Mouse (Mus musculus) brown adipose tissue, adult 24 weeks (tissue): ENCODE data around the gene Tatdn2. TPM values are rescaled to one million over a fixed set of nuclear protein-coding genes. Genes with fewer than 3 reads are reported as not detected.
"Not testable (repeated sequence)": the region's sequence is repeated elsewhere in the genome, so short reads cannot be mapped to it uniquely, and the experiment has no call there.

Experiments
- H3K27ac ChIP-seq: fragments of 200-500 bp; replicated peaks from 2 replicates; pipeline ENCODE4 v1.5.1; 2012; ENCODE audit warnings: low read depth, mild to moderate bottlenecking, low read length
- H3K4me1 ChIP-seq: fragments of 200-500 bp; 2 replicates; pipeline ENCODE4 v1.6.1; 2012; ENCODE audit warnings: low read length, mixed read lengths; ENCODE audit not compliant: control insufficient read depth, insufficient read depth, insufficient read length
- H3K4me3 ChIP-seq: fragments of 200-500 bp; 2 replicates; pipeline ENCODE4 v1.5.1; 2012; ENCODE audit warnings: low read depth, mild to moderate bottlenecking, low read length, moderate library complexity; ENCODE audit not compliant: insufficient read depth
- polyA plus RNA-seq: library from polyadenylated mRNA; stranded (reverse); fragments of >200 nt; gene quantifications from 2 replicates; pipeline ENCODE4 v1.2.4, GENCODE M21; 2012; ENCODE audit not compliant: missing spikeins, insufficient read depth, insufficient read length

Tatdn2 gene
- polyA plus RNA-seq, 1 experiment = 18.0 TPM

DNA sequence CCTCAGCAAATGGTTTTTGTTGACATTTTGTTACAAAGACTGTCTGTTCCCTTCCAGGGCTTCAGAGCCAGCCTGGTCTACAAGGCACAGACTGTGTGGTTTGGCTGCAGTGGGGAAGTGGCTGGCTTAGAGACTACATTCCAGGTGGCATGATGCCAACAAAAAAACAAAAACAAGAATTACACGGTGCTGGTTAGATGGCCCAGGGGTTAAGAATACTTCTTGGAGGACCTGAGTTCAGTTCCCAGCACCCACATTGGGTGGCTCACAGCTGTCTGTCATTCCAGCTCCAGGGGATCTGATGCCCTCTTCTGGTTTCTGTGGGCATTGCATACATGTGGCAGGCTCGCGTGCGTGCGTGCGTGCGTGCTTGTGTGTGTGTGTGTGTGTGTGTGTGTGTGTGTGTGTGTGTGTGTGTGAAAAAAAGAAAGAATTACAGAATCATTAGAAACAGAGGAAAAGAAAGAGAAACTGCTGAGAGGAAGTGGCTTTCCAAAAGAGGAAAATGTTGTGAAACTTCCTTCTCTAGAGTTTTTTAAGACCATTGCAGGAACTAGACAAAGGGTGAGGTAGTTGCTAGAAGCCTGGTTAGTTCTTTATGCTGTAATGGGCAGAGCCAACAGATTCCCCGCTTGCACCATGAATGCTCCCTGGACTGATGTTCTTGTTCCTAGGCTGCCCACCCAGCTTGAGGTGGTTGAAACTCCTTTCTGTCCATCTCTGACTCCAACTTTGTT is 33.7 kb upstream of the Tatdn2 start:
- Histone ChIP-seq H3K4me3 (no peak overlapping the region), H3K27ac (peak overlapping the region; percentile 47), H3K4me1 (peaks cover 52% of the 10 kb centered on the region)

DNA sequence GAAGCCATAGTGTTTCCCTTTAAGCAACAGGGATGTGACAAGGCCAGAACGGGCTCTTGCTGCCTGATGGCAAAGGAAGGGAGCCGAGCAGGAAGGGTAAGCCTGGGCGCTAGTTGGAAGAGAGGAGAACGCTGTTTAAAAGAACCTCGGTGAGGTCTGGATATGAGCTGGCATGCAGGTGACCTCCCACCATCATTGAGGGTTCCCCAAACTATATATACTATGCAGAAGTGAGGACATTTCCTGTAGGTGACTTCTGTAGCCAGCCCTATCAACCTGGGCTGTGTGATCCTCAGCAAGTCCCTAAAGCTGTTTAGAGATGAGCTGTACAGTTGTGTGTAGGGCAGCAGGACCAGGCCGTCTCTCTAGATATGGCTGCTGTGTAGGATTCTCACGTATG is 32.5 kb upstream of the Tatdn2 start:
- Histone ChIP-seq H3K4me1 (peaks cover 47% of the 10 kb centered on the region), H3K4me3 (no peak overlapping the region), H3K27ac (no peak overlapping the region)

DNA sequence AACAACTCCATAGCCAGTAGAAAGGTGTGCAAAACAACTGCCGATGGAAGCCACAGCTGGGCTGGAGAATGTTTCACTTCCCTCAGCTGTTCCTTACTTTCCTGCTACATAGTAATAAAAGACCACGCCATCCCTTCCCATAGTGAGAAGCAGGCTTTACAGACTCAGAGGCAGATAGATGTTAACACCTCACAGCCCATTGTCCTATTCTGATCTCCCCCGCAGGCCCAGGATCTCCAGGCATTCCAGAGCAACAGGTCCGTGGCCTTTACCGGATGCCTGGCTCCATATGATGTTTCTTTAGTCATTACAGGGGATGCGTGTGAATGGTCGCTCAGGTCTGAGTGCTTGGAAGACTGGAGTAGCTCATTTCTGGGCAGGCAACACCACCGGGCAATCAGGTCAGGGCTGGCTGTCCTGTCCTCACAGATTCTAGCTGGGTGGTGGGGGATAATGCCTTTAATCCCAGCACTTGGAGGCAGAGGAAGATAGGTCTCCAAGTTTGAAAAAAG is 29.2 kb upstream of the Tatdn2 start:
- peaks cover 32% of the 10 kb centered on the region for H3K4me1 ChIP-seq
- H3K4me3 ChIP-seq = no peak overlapping the region
- H3K27ac ChIP-seq = peak overlapping the region; percentile 95

DNA sequence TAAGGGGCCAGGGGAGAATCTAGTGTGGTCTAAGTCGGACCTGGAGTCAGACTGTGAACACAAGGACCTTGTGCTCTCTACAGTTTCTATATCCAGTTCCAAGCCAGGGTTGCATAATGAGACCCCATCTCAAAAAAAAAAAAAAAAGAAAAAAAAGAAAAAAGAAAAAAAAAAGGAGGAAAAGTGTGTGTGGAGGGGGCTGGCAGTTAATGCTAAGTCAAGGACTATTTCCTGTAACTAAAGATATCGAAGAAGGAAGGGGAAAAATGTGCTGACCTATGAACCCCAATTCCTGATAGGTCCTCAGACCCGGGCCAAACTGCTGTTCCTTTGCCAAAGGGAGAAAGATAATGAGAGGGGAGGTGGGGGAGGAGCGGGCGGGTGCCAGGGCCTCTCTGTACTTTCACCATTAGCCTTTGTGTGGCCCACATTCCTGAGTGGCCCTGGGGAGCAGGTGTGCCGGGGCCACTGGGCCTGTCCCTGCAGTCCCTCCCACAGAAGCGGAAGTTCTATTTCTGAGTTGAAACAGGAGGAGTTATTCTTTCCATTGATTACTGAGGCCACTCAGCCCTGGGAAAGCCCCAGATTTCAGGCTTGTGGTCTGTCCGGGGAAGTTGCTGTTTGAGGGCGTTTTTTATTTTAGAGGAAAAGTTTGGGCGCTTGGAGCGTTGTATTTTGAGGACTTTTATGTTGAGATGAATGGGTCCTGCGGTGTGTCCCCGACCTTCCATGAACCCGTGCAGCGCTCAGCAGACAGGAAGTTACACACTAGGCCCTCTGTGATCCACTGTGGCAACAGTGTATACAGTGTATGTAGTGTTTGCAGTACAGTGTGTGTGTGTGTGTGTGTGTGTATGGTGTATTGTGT is 28.3 kb upstream of the Tatdn2 start:
- Histone ChIP-seq H3K4me3 (no peak overlapping the region), H3K4me1 (peaks cover 28% of the 10 kb centered on the region), H3K27ac (peak overlapping the region; percentile 95)

DNA sequence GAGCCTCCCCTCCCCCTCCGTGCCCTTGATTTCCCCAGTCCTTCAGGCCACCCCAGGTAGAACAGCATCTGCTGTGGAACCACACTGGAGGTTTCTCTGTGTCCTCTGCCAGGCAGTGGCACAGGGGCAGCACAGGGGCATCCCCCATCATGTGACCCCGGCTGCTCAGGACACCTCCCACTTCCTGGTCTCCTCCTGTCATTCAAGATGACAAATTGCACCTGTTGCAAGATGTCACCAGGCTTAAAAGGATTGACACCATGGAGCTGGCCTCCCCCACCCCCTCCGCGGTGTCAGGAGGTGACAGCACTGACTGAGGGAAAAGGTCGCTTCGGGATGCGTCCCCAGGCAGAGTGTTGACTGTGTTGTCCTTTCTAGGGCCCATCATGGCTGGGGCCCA is 27.0 kb upstream of the Tatdn2 start:
- Histone ChIP-seq H3K4me3 (no peak overlapping the region), H3K4me1 (peaks cover 28% of the 10 kb centered on the region), H3K27ac (peak overlapping the region; percentile 94)

DNA sequence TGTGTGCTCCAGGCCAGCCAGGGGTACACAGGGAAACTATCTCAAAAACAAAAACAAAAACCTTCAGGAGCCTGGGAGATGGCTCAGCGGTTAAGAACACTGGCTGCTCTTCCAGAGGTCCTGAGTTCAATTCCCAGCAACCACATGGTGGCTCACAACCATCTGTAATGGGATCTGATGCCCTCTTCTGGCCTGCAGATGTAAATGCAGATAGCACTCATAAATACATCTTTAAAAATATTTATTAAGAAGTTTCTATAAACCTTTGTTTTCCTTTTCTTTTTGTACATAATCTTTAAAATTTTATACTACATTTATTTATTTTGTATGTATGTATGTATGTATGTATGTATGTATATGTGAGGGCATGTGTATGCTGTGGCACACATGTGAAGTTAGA is 24.8 kb upstream of the Tatdn2 start:
- peaks cover 20% of the 10 kb centered on the region for H3K4me1 ChIP-seq
- H3K27ac ChIP-seq, H3K4me3 ChIP-seq: not testable (repeated sequence)

DNA sequence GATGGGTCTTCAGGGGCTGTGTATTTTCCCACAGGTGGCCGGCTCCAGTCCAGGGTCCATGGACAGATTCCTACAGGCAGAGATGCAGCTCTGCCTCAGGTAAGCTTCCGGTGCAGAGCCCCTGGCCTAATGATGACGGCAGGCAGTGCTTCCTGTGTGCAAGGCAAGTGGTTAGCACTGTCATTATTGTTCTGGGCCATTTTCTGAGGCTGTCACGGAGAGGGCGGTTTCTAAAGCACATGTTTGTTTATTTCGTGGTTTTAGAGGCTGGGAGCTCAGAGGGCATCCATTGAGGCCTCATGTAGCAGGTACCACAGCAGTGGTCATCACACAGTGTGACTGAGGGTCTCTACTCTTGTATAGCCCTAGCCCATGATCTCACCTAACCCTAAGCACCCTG is 23.9 kb upstream of the Tatdn2 start:
- H3K4me1 ChIP-seq = peaks cover 13% of the 10 kb centered on the region; the same call in 1 of the 2 replicates
- H3K27ac ChIP-seq = no peak overlapping the region
- no peak overlapping the region for H3K4me3 ChIP-seq

DNA sequence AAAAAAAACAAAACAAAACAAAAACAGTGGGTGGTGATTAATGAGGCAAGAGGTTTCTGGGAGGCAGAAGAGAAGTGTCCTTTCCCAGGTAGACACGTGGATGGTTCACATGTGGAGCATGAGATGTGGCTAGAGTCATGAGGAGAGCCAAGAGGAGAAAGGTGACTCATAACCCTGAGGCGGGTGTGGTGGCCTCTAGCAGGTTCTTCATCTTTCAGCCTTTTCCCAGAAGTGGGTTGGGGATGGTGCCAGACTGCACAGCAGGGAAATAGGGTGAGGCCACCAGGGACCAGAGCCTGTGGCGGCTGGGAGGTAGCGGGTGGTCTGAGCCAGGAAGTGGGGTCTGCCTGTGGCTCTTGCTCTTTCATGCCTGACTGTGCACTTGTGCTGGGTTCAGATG is 21.6 kb upstream of the Tatdn2 start:
- H3K27ac ChIP-seq = no peak overlapping the region
- no peak overlapping the region for H3K4me3 ChIP-seq
- peaks cover 4% of the 10 kb centered on the region; the same call in 1 of the 2 replicates for H3K4me1 ChIP-seq

DNA sequence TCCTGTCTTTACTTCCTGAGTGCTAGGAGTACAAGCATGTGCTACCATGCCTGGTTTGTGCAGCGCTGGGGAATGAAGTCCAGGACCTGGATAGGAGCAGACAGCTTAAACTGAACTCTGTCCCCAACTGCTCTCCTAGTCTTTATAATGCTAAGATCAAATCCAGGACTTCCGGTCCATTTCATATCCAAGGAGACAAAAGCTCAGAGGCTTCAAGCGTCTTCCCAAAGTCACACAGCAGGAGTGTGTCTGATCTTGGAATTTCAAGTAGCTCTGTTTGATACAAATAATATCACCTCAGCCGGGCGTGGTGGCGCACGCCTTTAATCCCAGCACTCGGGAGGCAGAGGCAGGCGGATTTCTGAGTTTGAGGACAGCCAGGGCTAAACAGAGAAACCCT is 20.9 kb upstream of the Tatdn2 start:
- Histone ChIP-seq H3K27ac (no peak overlapping the region), H3K4me1 (peaks cover 10% of the 10 kb centered on the region), H3K4me3 (no peak overlapping the region)

DNA sequence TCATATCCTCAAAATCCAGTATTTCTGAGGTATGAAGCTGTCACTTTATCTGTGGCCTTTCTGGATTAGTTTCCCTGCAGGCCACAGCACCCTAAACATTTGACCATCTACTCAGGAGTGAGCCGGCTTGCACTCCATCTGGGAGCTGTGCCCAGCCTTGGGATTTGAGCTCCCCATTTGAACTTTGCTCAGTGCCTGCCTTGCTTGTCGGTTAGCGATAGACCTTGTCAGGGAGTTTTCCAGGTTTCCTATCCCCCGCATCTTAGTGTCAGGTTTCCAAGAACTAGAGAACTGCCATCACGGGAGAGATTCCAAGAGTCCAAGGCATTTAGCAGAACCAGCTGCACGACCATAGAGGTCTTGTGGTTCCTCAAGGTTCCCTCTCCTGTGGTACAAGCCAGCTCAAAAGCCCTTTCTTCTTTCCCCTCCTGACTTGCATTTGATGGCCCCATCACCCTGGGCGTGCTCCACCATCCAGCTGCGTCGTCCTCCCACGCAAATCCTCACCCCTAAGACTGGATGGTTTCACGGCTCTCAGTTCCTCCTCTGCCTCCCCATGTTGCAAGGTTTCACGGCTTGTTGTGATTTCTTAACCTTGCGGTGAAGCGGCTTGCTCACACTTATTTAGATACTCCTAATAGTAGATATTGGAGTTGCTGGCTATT is 19.6 kb upstream of the Tatdn2 start:
- Histone ChIP-seq H3K27ac (peak overlapping the region; percentile 52), H3K4me1 (peaks cover 11% of the 10 kb centered on the region), H3K4me3 (no peak overlapping the region)

DNA sequence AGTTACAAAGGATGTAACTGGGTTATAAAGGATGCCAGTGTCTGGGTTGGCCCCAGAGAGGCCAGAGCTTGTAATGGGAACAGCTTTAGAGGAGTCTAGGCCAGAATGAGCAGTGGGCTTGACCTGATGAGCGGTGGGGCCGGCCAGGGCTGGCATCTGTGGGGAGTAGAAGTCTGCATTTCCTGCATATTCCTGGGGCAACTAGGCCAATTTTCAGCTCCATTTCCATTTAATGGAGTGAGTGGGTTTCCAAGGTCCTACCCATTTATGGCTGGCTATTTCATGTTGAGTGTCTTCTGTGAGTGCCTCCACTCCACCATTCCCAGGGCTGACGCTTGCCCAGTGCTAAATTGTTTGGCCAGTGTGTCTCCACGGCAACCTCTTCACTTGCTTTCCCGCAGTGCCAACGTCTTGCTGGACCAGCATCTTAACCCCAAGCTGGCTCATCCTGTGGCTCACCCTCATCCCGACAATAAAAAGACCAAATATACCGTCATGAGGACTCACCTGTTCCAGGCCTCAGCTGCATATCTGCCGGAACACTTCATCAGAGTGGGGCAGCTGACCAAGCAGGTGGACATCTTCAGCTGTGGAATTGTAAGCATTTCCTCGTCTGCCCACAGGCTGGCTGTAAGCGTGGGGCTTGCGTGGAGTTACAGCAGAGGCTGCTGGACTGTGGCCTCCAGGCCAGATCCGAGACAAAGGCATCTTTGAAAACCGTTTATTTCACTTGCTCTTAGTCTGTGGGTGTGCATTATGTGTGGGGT is 18.4 kb upstream of the Tatdn2 start:
- peaks cover 11% of the 10 kb centered on the region for H3K4me1 ChIP-seq
- no peak overlapping the region; the same call in 1 of the 2 replicates for H3K27ac ChIP-seq
- H3K4me3 ChIP-seq = no peak overlapping the region

DNA sequence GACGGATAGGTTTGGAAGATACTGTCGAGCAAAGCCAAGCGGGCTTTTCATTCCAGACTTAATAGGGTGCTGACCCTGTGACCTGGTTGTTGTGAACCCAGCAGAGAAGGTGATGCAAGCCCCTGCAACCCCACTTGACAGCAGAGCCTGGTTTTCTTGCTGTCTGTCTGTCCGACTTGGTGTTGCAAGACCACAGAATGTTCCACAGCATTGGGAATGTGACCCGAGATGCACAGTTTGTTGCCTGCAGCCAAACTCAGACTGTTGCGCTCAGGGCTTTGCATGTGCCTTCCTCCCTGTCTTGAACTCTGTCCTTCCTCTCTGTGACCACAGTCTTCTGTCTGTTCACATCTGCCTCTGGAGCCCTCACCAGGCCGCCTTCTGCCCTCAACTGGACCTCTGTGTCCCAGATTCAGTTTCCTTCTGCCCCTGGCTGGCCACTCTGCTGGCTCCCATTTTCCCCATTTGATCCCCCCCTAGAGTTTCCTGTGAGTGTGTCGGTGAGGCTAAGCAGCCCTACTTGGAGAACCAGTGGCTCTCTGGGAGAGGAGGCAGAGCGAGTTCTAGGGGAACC is 16.8 kb upstream of the Tatdn2 start:
- peaks cover 11% of the 10 kb centered on the region for H3K4me1 ChIP-seq
- peak overlapping the region; percentile 80 for H3K27ac ChIP-seq
- no peak overlapping the region for H3K4me3 ChIP-seq

DNA sequence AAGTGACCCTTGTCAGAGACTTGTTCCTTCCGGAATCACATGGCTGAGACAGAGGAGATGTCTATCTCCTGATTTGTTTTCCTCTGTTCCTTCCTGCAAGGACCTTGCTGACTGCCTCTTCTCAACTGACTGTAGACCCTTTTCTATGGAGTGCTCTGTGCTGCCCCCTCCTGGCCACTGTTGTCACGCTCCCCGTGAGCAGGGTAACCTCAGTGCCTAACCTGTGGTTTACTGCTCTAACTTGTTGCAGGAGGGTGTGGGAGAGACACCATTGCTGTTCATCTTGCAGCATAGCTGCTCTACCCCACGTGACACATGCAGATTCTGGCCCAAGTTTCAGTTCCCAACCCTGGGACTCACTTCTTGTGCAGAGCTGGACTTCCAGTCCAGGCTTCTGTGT is 15.6 kb upstream of the Tatdn2 start:
- H3K27ac ChIP-seq = peak overlapping the region; percentile 36
- H3K4me3 ChIP-seq = no peak overlapping the region
- H3K4me1 ChIP-seq = peaks cover 11% of the 10 kb centered on the region

DNA sequence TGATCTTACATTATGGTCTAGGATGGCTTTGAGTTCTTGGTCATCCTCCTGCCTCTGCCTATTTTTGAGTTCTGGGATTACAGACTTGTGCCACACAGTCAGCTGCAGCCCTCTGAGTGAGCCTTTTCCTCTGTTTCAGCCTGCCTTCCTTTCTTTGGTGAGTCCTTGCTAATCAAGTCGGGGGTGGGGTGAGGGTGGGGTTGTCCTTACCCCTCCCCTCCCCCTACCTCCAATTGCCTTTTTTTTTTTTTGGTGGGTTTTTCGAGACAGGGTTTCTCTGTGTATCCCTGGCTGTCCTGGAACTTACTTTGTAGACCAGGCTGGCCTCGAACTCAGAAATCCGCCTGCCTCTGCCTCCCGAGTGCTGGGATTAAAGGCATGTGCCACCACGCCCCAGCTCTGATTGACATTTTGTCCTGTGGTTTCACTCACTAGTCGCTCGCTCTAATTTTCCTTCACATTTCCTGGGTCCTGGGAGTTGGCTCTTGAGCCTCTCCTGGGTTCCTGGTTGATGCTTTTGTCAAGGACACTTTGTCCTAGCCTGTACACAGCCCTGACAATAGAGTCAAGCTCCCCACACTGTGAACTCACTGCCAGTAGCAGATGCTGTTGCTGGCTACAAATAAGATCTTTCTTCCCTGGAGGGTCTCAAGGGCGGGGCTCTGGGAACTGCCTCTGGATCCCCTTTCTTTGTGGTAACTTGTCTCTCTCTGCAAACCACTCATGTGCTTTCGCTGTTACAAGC is 13.6 kb upstream of the Tatdn2 start:
- no peak overlapping the region for H3K4me3 ChIP-seq
- H3K4me1 ChIP-seq = peaks cover 9% of the 10 kb centered on the region
- H3K27ac ChIP-seq = no peak overlapping the region
